Mouse (Mus musculus) heart, adult 8-10 months (tissue): Measurements from ENCODE around the gene Slc7a4. TPM values are rescaled to one million over a fixed set of nuclear protein-coding genes. Genes with fewer than 3 reads are reported as not detected.
"Not testable (repeated sequence)": the region's sequence is repeated elsewhere in the genome, so short reads cannot be mapped to it uniquely, and the experiment has no call there.

Experiments
- DNase-seq: peaks from one replicate; pipeline ENCODE4 v3.0.0; 2022; ENCODE audit warnings: low spot score
- total RNA-seq, 4 experiments: library from RNA; stranded (reverse); gene quantifications; 2 replicates each; pipeline ENCODE4 v1.2.4; 2022

Slc7a4 gene
- total RNA-seq, 4 experiments from 2014 or later, result 1.8 to 6.4 (median 3.1) TPM

GRCm38 (mm10) chr16:17561751-17562208 is 21.2 kb downstream of the Slc7a4 start, which contains the start of gene P2rx6:
TSS of gene P2rx6 (plus strand) at chr16:17561885.
- DNase-seq, result peak; percentile 50

- peak; percentile 37 for DNase-seq
Observed at GRCm38 (mm10) chr16:17561128-17561750, 21.8 kb downstream of the Slc7a4 start, which contains the start of gene Lrrc74b. TSS of gene Lrrc74b (minus strand) at chr16:17561247.

- no peak for DNase-seq
Observed at GRCm38 (mm10) chr16:17559396-17560027, 23.5 kb downstream of the Slc7a4 start.

- DNase-seq, result no peak
Observed at GRCm38 (mm10) chr16:17558811-17559210, 24.2 kb downstream of the Slc7a4 start.

- DNase-seq, result peak; percentile 69
Observed at GRCm38 (mm10) chr16:17557947-17558480, 25.0 kb downstream of the Slc7a4 start.

GRCm38 (mm10) chr16:17556907-17557306 is 26.1 kb downstream of the Slc7a4 start:
- DNase-seq, result no peak

GRCm38 (mm10) chr16:17556180-17556579 is 26.8 kb downstream of the Slc7a4 start:
- no peak for DNase-seq

GRCm38 (mm10) chr16:17554702-17555101 is 28.3 kb downstream of the Slc7a4 start:
- not testable (repeated sequence) for DNase-seq

- DNase-seq, result no peak
Observed at GRCm38 (mm10) chr16:17553910-17554685, 28.9 kb downstream of the Slc7a4 start.

- no peak for DNase-seq
Observed at GRCm38 (mm10) chr16:17552837-17553236, 30.2 kb downstream of the Slc7a4 start.

GRCm38 (mm10) chr16:17542632-17543031 is 40.4 kb downstream of the Slc7a4 start:
- no peak for DNase-seq

- no peak for DNase-seq
Observed at GRCm38 (mm10) chr16:17536584-17536983, 46.4 kb downstream of the Slc7a4 start.

GRCm38 (mm10) chr16:17532676-17533329 is 50.2 kb downstream of the Slc7a4 start:
- DNase-seq, result no peak

- no peak for DNase-seq
Observed at GRCm38 (mm10) chr16:17532271-17532670, 50.7 kb downstream of the Slc7a4 start.

- DNase-seq, result peak; percentile 94
Observed at GRCm38 (mm10) chr16:17530640-17531288, 52.2 kb downstream of the Slc7a4 start, which contains the start of gene Thap7. TSS of gene Thap7 (minus strand) at chr16:17531136.

GRCm38 (mm10) chr16:17529981-17530586 is 52.9 kb downstream of the Slc7a4 start:
- no peak for DNase-seq

- DNase-seq, result no peak
Observed at GRCm38 (mm10) chr16:17528276-17528675, 54.7 kb downstream of the Slc7a4 start.

- no peak for DNase-seq
Observed at GRCm38 (mm10) chr16:17527606-17528005, 55.4 kb downstream of the Slc7a4 start.

- no peak for DNase-seq
Observed at GRCm38 (mm10) chr16:17526223-17526622, 56.8 kb downstream of the Slc7a4 start.

GRCm38 (mm10) chr16:17525524-17525923 is 57.5 kb downstream of the Slc7a4 start:
- no peak for DNase-seq
